Mouse (Mus musculus) ES-Bruce4 (cell line): ENCODE measurements around the gene Tmem138. TPM values are rescaled to one million over a fixed set of nuclear protein-coding genes. Genes with fewer than 3 reads are reported as not detected.
"Not testable (repeated sequence)": the region's sequence is repeated elsewhere in the genome, so short reads cannot be mapped to it uniquely, and the experiment has no call there.

Experiments
- H3K27ac ChIP-seq: 2 replicates; pipeline ENCODE4 v1.5.1; 2012; ENCODE audit warnings: low read length, inconsistent platforms; ENCODE audit not compliant: insufficient read depth
- H3K27me3 ChIP-seq: 2 replicates; pipeline ENCODE4 v1.6.1; 2012; ENCODE audit warnings: mild to moderate bottlenecking, low read length, inconsistent platforms; ENCODE audit not compliant: control insufficient read depth, poor library complexity, insufficient read depth, severe bottlenecking
- H3K36me3 ChIP-seq: 2 replicates; pipeline ENCODE4 v1.6.1; 2012; ENCODE audit warnings: inconsistent platforms, mild to moderate bottlenecking, low read length, moderate library complexity; ENCODE audit not compliant: control insufficient read depth, poor library complexity, insufficient read depth, severe bottlenecking
- H3K4me1 ChIP-seq: one replicate; pipeline ENCODE4 v1.8.1; 2011; ENCODE audit warnings: low read length; ENCODE audit not compliant: control insufficient read depth, insufficient read depth
- H3K4me3 ChIP-seq: 2 replicates; pipeline ENCODE4 v1.5.1; 2011; ENCODE audit warnings: low read depth, mild to moderate bottlenecking, low read length
- H3K9ac ChIP-seq: 2 replicates; pipeline ENCODE4 v1.6.1; 2012; ENCODE audit warnings: low read depth, mild to moderate bottlenecking, inconsistent platforms; ENCODE audit not compliant: poor library complexity, severe bottlenecking
- H3K9me3 ChIP-seq: replicated peaks from 2 replicates; pipeline ENCODE4 v1.6.1; 2012; ENCODE audit warnings: mild to moderate bottlenecking, low read length, inconsistent platforms; ENCODE audit not compliant: control insufficient read depth, poor library complexity, insufficient read depth, severe bottlenecking
- CTCF ChIP-seq: IDR thresholded peaks from one replicate; pipeline ENCODE4 v1.8.1; 2011; ENCODE audit warnings: low read depth, low read length
- EP300 ChIP-seq: IDR thresholded peaks from 2 replicates; pipeline ENCODE4 v1.6.1; 2011; ENCODE audit warnings: low read depth, low read length; ENCODE audit not compliant: insufficient read depth
- POLR2A ChIP-seq: IDR thresholded peaks from one replicate; pipeline ENCODE4 v1.8.1; 2011; ENCODE audit warnings: low read length; ENCODE audit not compliant: insufficient read depth
- polyA plus RNA-seq: library from polyadenylated mRNA; stranded (reverse); fragments of >200 nt; gene quantifications from 2 replicates; pipeline ENCODE4 v1.2.4, GENCODE M21; 2011; ENCODE audit warnings: low read depth; ENCODE audit not compliant: missing spikeins, insufficient read depth, insufficient read length

Tmem138 gene
- polyA plus RNA-seq, 1 experiment: 25.3 TPM

GRCm38 (mm10) chr19:10561558-10562314, 15.4 kb downstream of the Tmem138 start:
- TF ChIP-seq CTCF (no peak), EP300 (no peak), POLR2A (no peak)
- no peaks in the 10 kb centered on the region for H3K4me1 ChIP-seq
- no peaks in the 10 kb centered on the region for H3K36me3 ChIP-seq
- no peaks in the 10 kb centered on the region; the same call in 1 of the 2 replicates for H3K9me3 ChIP-seq
- no peak overlapping the region for H3K4me3 ChIP-seq
- no peak overlapping the region for H3K27ac ChIP-seq
- H3K9ac ChIP-seq: no peak overlapping the region
- H3K27me3 ChIP-seq: no peaks in the 10 kb centered on the region

DNA sequence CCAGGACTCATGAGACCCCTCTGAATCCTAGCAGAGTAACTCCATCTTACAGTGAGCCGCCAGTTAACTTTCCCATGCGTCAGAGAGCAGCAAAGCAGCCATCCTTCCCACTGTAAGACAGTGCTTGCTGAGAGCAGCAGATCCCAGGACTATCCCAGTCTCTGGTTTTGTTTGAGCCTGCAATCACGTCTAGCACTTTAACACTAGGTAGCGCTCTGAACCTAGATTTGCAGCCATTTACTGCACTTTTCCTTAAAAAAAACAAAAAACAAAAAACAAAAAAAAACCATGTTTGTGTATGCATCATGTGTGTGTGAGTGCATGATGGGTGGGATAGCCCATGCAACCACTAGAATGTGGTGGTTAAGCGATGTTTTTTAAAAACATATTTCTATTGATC, 17.1 kb downstream of the Tmem138 start:
- Histone ChIP-seq H3K4me1 (peaks cover 2% of the 10 kb centered on the region), H3K9ac (no peak overlapping the region), H3K36me3 (no peaks in the 10 kb centered on the region), H3K9me3 (no peaks in the 10 kb centered on the region), H3K27me3 (no peaks in the 10 kb centered on the region), H3K27ac (no peak overlapping the region), H3K4me3 (no peak overlapping the region)
- TF ChIP-seq CTCF: no peak
- TF ChIP-seq EP300: no peak
- TF ChIP-seq POLR2A: no peak

- H3K27ac ChIP-seq, H3K36me3 ChIP-seq, H3K9me3 ChIP-seq, H3K27me3 ChIP-seq, H3K4me1 ChIP-seq, H3K9ac ChIP-seq, H3K4me3 ChIP-seq: not testable (repeated sequence)
Measured at GRCm38 (mm10) chr19:10557837-10558375, 19.3 kb downstream of the Tmem138 start.

- H3K27me3 ChIP-seq: no peaks in the 10 kb centered on the region
- no peaks in the 10 kb centered on the region for H3K9me3 ChIP-seq
- H3K4me1 ChIP-seq: peaks cover 2% of the 10 kb centered on the region
- no peak for TF ChIP-seq EP300
- no peak for TF ChIP-seq CTCF
- TF ChIP-seq POLR2A: no peak
- H3K4me3 ChIP-seq: no peak overlapping the region
- H3K36me3 ChIP-seq: no peaks in the 10 kb centered on the region
- no peak overlapping the region for H3K9ac ChIP-seq
- no peak overlapping the region for H3K27ac ChIP-seq
Measured at GRCm38 (mm10) chr19:10557430-10557829, 19.7 kb downstream of the Tmem138 start.

- peaks cover 2% of the 10 kb centered on the region for H3K4me1 ChIP-seq
- no peaks in the 10 kb centered on the region for H3K9me3 ChIP-seq
- no peak overlapping the region for H3K4me3 ChIP-seq
- TF ChIP-seq POLR2A: no peak
- TF ChIP-seq EP300: no peak
- H3K9ac ChIP-seq: no peak overlapping the region
- no peaks in the 10 kb centered on the region for H3K27me3 ChIP-seq
- no peaks in the 10 kb centered on the region; the same call in 1 of the 2 replicates for H3K36me3 ChIP-seq
- H3K27ac ChIP-seq: no peak overlapping the region
Measured at GRCm38 (mm10) chr19:10557001-10557400, 20.2 kb downstream of the Tmem138 start.

GRCm38 (mm10) chr19:10555624-10556510, 21.3 kb downstream of the Tmem138 start, which contains the start of gene Tmem216:
Tmem216 (minus strand) TSS chr19:10556238.
- no peak for TF ChIP-seq EP300
- TF ChIP-seq POLR2A: no peak
- Histone ChIP-seq H3K36me3 (no peaks in the 10 kb centered on the region; the same call in 1 of the 2 replicates), H3K27ac (0 out of 2 replicates have a peak within 1 kb of the TSS, but pooled peaks have one; percentile 25), H3K4me3 (peak within 1 kb of the TSS; percentile 93), H3K9ac (peak within 1 kb of the TSS; percentile 86), H3K4me1 (peaks cover 2% of the 10 kb centered on the region), H3K27me3 (no peaks in the 10 kb centered on the region), H3K9me3 (no peaks in the 10 kb centered on the region)
